Comparison of ENCODE assay signal across 17 mouse cellular contexts in the genomic region with DNA sequence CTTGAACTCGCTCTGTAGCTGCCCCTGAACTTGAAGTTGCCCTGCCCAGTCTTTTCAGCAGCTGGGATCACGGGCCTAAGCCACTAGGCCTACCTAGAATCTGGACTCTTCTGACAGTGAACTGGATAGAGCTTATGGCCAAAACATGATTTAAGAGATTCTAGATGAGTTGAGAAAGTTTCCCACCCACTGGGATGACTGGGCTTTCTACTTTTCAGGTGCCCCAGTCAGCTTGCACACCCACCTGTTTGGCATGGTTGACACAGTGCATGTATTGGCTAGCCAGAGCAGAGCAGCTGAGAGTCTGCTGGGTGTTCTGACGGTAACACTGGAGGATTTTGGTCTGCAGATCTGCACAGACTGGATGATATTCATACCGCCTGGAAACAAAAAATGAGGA.
A peak's percentile ranks its signal among the peaks of the same experiment; 100 is the strongest.
DNase-seq lines count a peak whose midpoint lies in the region.
"Had no signal": no experiment of that assay in that cellular context is flagged by ENCODE, and none has a peak within 500 bp of the region (broad histone marks: within the 10 kb centered on the region; RNA-seq: fewer than 3 reads in every experiment).

No protein-coding gene starts in this region.

- H3K27me3 ChIP-seq in hindbrain, embryonic 10.5 days (ENCODE audit: insufficient read depth, poor library complexity, severe bottlenecking), result no peaks in the 10 kb centered on the region
- H3K27me3 ChIP-seq: CH12.LX, Patski had no signal

- H3K36me3 ChIP-seq in hindbrain, embryonic 10.5 days, result peaks cover 26% of the 10 kb centered on the region

- no peaks in the 10 kb centered on the region for H3K9me3 ChIP-seq in hindbrain, embryonic 10.5 days
- H3K9me3 ChIP-seq: G1E had no signal

- DNase-seq in fat pad, adult 2 months (ENCODE audit: extremely low read depth, low read depth, low spot score), result peak; percentile 76
- peak; percentile 79 for DNase-seq in gonadal fat pad, adult 2 months (ENCODE audit: low read depth)
- DNase-seq in layer of hippocampus, adult 9-11 months, result no peak
- DNase-seq in hindbrain, embryonic 10.5 days (ENCODE audit: low spot score), result no peak
- DNase-seq: adrenal gland, adult 2 months; adrenal gland, adult 8-10 months; adrenal gland, postnatal 10 days; adrenal gland, postnatal 14 days; adrenal gland, postnatal 25 days; adrenal gland, postnatal 36 days; B cell, adult 2 months; cerebellum, adult 11 months; cerebellum, adult 11-12 months; cerebellum, adult 18-20 months had no signal

- H3K4me3 ChIP-seq in hindbrain, embryonic 10.5 days, result no peak overlapping the region

- WGBS in hindbrain, embryonic 10.5 days, result 97% methylated on average over 4 of the region's 4 CpGs

- H3K4me1 ChIP-seq in hindbrain, embryonic 10.5 days (replicated peaks), result peaks cover 12% of the 10 kb centered on the region

- H3K27ac ChIP-seq in hindbrain, embryonic 10.5 days, result no peak overlapping the region

Comparison
In these comparisons a context has a peak if more than half of its experiments do, and no peak if none do; other contexts are left out.
1. DNase-seq: peak in fat pad, adult 2 months (single experiment) and gonadal fat pad, adult 2 months (single experiment); none in layer of hippocampus, adult 9-11 months (single experiment) and hindbrain, embryonic 10.5 days (single experiment).